Mouse (Mus musculus) lung, postnatal 0 days (tissue): ENCODE results near the gene Itpr1. TPM values are rescaled to one million over a fixed set of nuclear protein-coding genes. Genes with fewer than 3 reads are reported as not detected.

Experiments used
- ATAC-seq: fragments of 200-750 bp; cut with Nextera tagmentation; 2 replicates; pipeline ENCODE4 v1.8.0; 2017; ENCODE audit warnings: moderate library complexity
- DNase-seq: peaks from one replicate; pipeline ENCODE4 v3.0.0-alpha.2; 2016; ENCODE audit warnings: low spot score
- H3K27ac ChIP-seq: fragments of 300-500 bp; sonication (generic); 2 replicates; pipeline ENCODE4 v1.5.1; 2014; ENCODE audit warnings: antibody characterized with exemption, mild to moderate bottlenecking, low read length, mixed read lengths
- H3K27me3 ChIP-seq: fragments of 300-500 bp; sonication (generic); replicated peaks from 2 replicates; pipeline ENCODE4 v1.6.1; 2014; ENCODE audit warnings: low read length, mixed read lengths; ENCODE audit not compliant: insufficient read depth
- H3K36me3 ChIP-seq: fragments of 300-500 bp; sonication (generic); 2 replicates; pipeline ENCODE4 v1.6.1; 2014; ENCODE audit warnings: low read length, mixed read lengths; ENCODE audit not compliant: insufficient read depth
- H3K4me1 ChIP-seq: fragments of 300-500 bp; sonication (generic); 2 replicates; pipeline ENCODE4 v1.6.1; 2014; ENCODE audit warnings: antibody characterized with exemption, low read depth, low read length, mixed read lengths; ENCODE audit not compliant: insufficient read depth
- H3K4me2 ChIP-seq: fragments of 300-500 bp; sonication (generic); replicated peaks from 2 replicates; pipeline ENCODE4 v1.6.1; 2014; ENCODE audit warnings: low read depth, mild to moderate bottlenecking, low read length, moderate library complexity, mixed read lengths
- H3K4me3 ChIP-seq: fragments of 300-500 bp; sonication (generic); 2 replicates; pipeline ENCODE4 v1.5.1; 2014; ENCODE audit warnings: low read depth, low read length
- H3K9ac ChIP-seq: fragments of 300-500 bp; sonication (generic); replicated peaks from 2 replicates; pipeline ENCODE4 v1.6.1; 2014; ENCODE audit warnings: low read depth, mild to moderate bottlenecking
- H3K9me3 ChIP-seq: fragments of 300-500 bp; sonication (generic); 2 replicates; pipeline ENCODE4 v1.6.1; 2016; ENCODE audit warnings: low read length, mixed read lengths
- CTCF ChIP-seq: IDR thresholded peaks from 2 replicates; pipeline ENCODE4 v1.5.1; 2016; ENCODE audit warnings: antibody characterized with exemption, mild to moderate bottlenecking
- EP300 ChIP-seq: IDR thresholded peaks from 2 replicates; pipeline ENCODE4 v1.6.1; 2016; ENCODE audit warnings: antibody characterized with exemption, mild to moderate bottlenecking, control low read depth
- WGBS: fragments of 180-500 bp; shearing (Covaris S2); extraction: QIAGEN DNeasy Blood & Tissue Kit; methylation state at CpG from one replicate; pipeline ENCODE4 v1.1.7; 2014; 5-methylcytosine and 5-hydroxymethylcytosine counted together
- polyA plus RNA-seq: library from polyadenylated mRNA; unstranded; fragments of >200 nt; fragmentation: Nextera tagmentation; extraction: Ambion mirVana; gene quantifications from 2 replicates; pipeline ENCODE4 v1.2.1, GENCODE M21; 2015

Gene Itpr1
- polyA plus RNA-seq, 1 experiment from 2014 or later = 9.2 TPM

- Histone ChIP-seq H3K27ac (no peak overlapping the region), H3K9me3 (no peaks in the 10 kb centered on the region), H3K36me3 (no peaks in the 10 kb centered on the region; the same call in 1 of the 2 replicates), H3K4me3 (no peak overlapping the region), H3K4me1 (peaks cover 8% of the 10 kb centered on the region; the same call in 1 of the 2 replicates), H3K9ac (no peak overlapping the region), H3K4me2 (no peak overlapping the region), H3K27me3 (no peaks in the 10 kb centered on the region)
- ATAC-seq (peak; percentile 20), DNase-seq (peak; percentile 57)
- TF ChIP-seq EP300 = no peak
- TF ChIP-seq CTCF = no peak
- 31% methylated on average over 9 of the region's 9 CpGs for WGBS
Observed at GRCm38 (mm10) chr6:108249031-108249917, 36.4 kb downstream of the Itpr1 start.

- Histone ChIP-seq H3K27ac (no peak overlapping the region), H3K27me3 (no peaks in the 10 kb centered on the region), H3K36me3 (no peaks in the 10 kb centered on the region; the same call in 1 of the 2 replicates), H3K4me3 (no peak overlapping the region), H3K4me2 (no peak overlapping the region), H3K9ac (no peak overlapping the region), H3K9me3 (no peaks in the 10 kb centered on the region), H3K4me1 (peaks cover 8% of the 10 kb centered on the region; the same call in 1 of the 2 replicates)
- 45% methylated on average over 3 of the region's 3 CpGs for WGBS
- TF ChIP-seq EP300 (no peak), CTCF (no peak)
- ATAC-seq = peak; percentile 34
- peak; percentile 47 for DNase-seq
Observed at GRCm38 (mm10) chr6:108249918-108250225, 37.0 kb downstream of the Itpr1 start.

- Histone ChIP-seq H3K9me3 (no peaks in the 10 kb centered on the region), H3K4me1 (peaks cover 8% of the 10 kb centered on the region; the same call in 1 of the 2 replicates), H3K9ac (no peak overlapping the region), H3K4me2 (no peak overlapping the region), H3K27me3 (no peaks in the 10 kb centered on the region), H3K36me3 (no peaks in the 10 kb centered on the region), H3K4me3 (no peak overlapping the region), H3K27ac (no peak overlapping the region)
- 60% methylated on average over 4 of the region's 4 CpGs for WGBS
- ATAC-seq (no peak), DNase-seq (no peak)
- TF ChIP-seq EP300 (no peak), CTCF (no peak)
Observed at GRCm38 (mm10) chr6:108250416-108250815, 37.5 kb downstream of the Itpr1 start.

GRCm38 (mm10) chr6:108252565-108253360, 39.9 kb downstream of the Itpr1 start:
- H3K9ac ChIP-seq = no peak overlapping the region
- 66% methylated on average over 13 of the region's 13 CpGs for WGBS
- TF ChIP-seq CTCF = no peak
- no peak for TF ChIP-seq EP300
- H3K27me3 ChIP-seq = no peaks in the 10 kb centered on the region
- DNase-seq = peak; percentile 71
- peaks cover 11% of the 10 kb centered on the region; the same call in 1 of the 2 replicates for H3K4me1 ChIP-seq
- peak; percentile 72 for ATAC-seq
- no peaks in the 10 kb centered on the region for H3K36me3 ChIP-seq
- no peak overlapping the region for H3K4me2 ChIP-seq
- H3K27ac ChIP-seq = no peak overlapping the region
- no peaks in the 10 kb centered on the region for H3K9me3 ChIP-seq
- H3K4me3 ChIP-seq = no peak overlapping the region

- no peak overlapping the region for H3K27ac ChIP-seq
- TF ChIP-seq CTCF (no peak), EP300 (no peak)
- no peaks in the 10 kb centered on the region for H3K36me3 ChIP-seq
- no peak overlapping the region for H3K4me3 ChIP-seq
- no peaks in the 10 kb centered on the region for H3K27me3 ChIP-seq
- H3K4me1 ChIP-seq = peaks cover 4% of the 10 kb centered on the region; the same call in 1 of the 2 replicates
- 55% methylated on average over 9 of the region's 9 CpGs for whole genome bisulfite sequencing
- no peak for ATAC-seq
- DNase-seq = no peak
- no peak overlapping the region for H3K4me2 ChIP-seq
- H3K9ac ChIP-seq = no peak overlapping the region
- no peaks in the 10 kb centered on the region for H3K9me3 ChIP-seq
Observed at GRCm38 (mm10) chr6:108254132-108255064, 41.5 kb downstream of the Itpr1 start.
